Mouse (Mus musculus): ENCODE data around the gene Slc22a5. TPM values are rescaled to one million over a fixed set of nuclear protein-coding genes. Genes with fewer than 3 reads are reported as not detected.
"Not testable (repeated sequence)": the region's sequence is repeated elsewhere in the genome, so short reads cannot be mapped to it uniquely, and the experiment has no call there.

Gene Slc22a5
- total RNA-seq (2012; rRNA removed): 8.2 and 9.0 TPM in 2 replicates

DNA sequence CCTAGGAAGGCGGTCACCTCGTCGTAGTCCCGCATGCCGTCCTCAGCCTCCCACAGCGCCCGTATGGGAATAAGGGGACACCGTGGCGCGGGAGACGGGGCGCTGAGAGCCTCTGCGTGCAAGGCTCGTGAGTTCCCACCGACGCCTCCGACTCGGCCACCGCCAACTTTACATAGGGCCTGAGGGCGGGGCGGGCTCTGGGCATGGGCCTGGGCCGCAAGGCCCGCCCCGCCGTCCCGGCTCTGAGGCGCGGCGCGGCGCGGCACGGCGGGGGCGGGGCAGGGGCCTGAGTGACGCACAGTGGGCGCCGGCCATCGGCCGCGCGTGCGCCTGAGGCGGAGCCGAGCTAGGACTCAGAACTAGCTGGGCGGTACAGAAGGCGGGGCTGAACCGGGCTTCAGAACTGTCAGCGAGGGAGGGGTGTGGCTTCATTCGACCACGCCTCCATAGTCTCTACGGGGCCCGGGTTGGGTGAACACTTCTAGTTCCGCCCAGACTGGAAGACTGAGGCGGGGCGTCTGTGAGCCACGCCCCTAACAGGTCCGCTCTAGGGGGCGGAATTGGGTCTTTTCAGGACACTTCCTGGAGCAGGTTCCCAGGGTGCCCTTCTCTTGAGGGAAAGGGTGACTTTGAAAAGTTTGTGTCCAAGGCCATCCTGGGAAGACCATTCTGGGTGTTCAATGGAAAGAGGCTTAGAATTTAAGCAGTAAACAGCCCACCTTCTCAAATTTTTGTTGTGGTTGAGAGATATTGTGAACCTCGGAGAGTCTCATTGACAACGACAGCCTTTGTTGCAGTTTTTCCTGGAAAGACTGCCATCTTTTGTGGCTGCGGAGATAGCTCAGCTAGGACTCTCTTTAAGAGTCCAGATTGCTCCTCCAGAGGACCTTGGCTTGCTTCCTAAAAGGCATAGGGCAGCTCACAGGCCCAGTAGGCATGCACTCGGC, at the start of gene Slc22a5:
TSS of gene Slc22a5 (minus strand) at position 156 of the 947 bp plus-strand sequence.
- Histone ChIP-seq H3K36me3 (ENCODE audit: control insufficient read depth, insufficient read depth, low read length, poor library complexity, severe bottlenecking) (no peaks in the 10 kb centered on the region), H3K27ac (ENCODE audit: insufficient read depth, low read depth, low read length, poor library complexity, severe bottlenecking) (no peak within 1 kb of the TSS; the same call in 1 of the 2 replicates), H3K4me1 (ENCODE audit: control insufficient read depth in 2 of 2, insufficient read depth in 2 of 2, low read length in 2 of 2, poor library complexity in 1 of 2) (peaks cover 0 to 2% of the 10 kb centered on the region in 2 experiments; a peak in 1 of 4 replicates), H3K9ac (ENCODE audit: insufficient read depth, low read depth, low read length, poor library complexity, severe bottlenecking) (peak within 1 kb of the TSS; percentile 77), H3K9me3 (ENCODE audit: control insufficient read depth, insufficient read depth, low read depth, low read length) (no peaks in the 10 kb centered on the region), H3K4me3 (ENCODE audit: insufficient read depth in 1 of 2, low read depth in 1 of 2, low read length in 2 of 2, poor library complexity in 1 of 2, severe bottlenecking in 1 of 2) (peak within 1 kb of the TSS; percentile 76 to 81)
- in situ Hi-C loops (cut with MboI; ENCODE audit: low sequenced_read_pairs in 2 of 2, unreplicated experiment in 2 of 2): no loop called here
- peak; percentile 100 for DNase-seq (ENCODE audit: low read depth, low spot score)
- no peak for TF ChIP-seq CHD2 (IDR thresholded peaks at IDR 0.05; ENCODE audit: low read depth, low read length)
- no peak for TF ChIP-seq MAFK (IDR thresholded peaks at IDR 0.05; ENCODE audit: insufficient read depth, low read depth, low read length)
- TF ChIP-seq HCFC1 (IDR thresholded peaks at IDR 0.05; ENCODE audit: borderline replicate concordance, insufficient read depth, low read length): no peak
- no peak for TF ChIP-seq ZC3H11A (IDR thresholded peaks at IDR 0.05; ENCODE audit: borderline replicate concordance, low read depth, low read length)
- no peak for TF ChIP-seq ZNF384 (IDR thresholded peaks at IDR 0.05; ENCODE audit: low read depth, low read length)

DNA sequence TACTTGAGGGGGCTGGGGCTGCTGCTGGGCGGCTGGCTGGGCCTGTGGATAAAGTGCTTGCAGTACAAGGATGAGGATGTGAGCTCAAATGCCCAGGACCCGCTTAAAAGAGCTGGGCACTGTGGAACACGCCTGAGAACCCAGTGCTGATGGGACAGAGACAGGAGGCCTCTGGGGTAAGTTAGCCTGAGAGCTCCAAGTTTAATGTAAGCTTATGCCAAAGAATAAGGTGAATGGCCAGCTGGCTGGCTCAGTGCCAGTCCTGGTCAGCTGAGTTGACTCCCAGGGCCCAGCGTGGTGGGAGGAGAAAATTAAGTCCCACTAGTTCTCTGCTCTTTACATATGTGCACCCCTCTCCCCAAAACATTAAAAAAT, 40.5 kb upstream of the Slc22a5 start:
- H3K9me3 ChIP-seq (ENCODE audit: control insufficient read depth, insufficient read depth, low read depth, low read length); H3K27ac ChIP-seq (ENCODE audit: insufficient read depth, low read depth, low read length, poor library complexity, severe bottlenecking); DNase-seq (ENCODE audit: low read depth, low spot score); in situ Hi-C loops (cut with MboI; ENCODE audit: low sequenced_read_pairs in 2 of 2, unreplicated experiment in 2 of 2); H3K36me3 ChIP-seq (ENCODE audit: control insufficient read depth, insufficient read depth, low read length, poor library complexity, severe bottlenecking); H3K4me1 ChIP-seq (ENCODE audit: control insufficient read depth in 2 of 2, insufficient read depth in 2 of 2, low read length in 2 of 2, poor library complexity in 1 of 2): not testable (repeated sequence)
- H3K4me3 ChIP-seq (ENCODE audit: insufficient read depth in 1 of 2, low read depth in 1 of 2, low read length in 2 of 2, poor library complexity in 1 of 2, severe bottlenecking in 1 of 2): peak overlapping the region in 1 of 2 experiments; percentile 18; a peak in 1 of 4 replicates
- 0 out of 2 replicates have a peak overlapping the region, but pooled peaks have one; percentile 4 for H3K9ac ChIP-seq (ENCODE audit: insufficient read depth, low read depth, low read length, poor library complexity, severe bottlenecking)

DNA sequence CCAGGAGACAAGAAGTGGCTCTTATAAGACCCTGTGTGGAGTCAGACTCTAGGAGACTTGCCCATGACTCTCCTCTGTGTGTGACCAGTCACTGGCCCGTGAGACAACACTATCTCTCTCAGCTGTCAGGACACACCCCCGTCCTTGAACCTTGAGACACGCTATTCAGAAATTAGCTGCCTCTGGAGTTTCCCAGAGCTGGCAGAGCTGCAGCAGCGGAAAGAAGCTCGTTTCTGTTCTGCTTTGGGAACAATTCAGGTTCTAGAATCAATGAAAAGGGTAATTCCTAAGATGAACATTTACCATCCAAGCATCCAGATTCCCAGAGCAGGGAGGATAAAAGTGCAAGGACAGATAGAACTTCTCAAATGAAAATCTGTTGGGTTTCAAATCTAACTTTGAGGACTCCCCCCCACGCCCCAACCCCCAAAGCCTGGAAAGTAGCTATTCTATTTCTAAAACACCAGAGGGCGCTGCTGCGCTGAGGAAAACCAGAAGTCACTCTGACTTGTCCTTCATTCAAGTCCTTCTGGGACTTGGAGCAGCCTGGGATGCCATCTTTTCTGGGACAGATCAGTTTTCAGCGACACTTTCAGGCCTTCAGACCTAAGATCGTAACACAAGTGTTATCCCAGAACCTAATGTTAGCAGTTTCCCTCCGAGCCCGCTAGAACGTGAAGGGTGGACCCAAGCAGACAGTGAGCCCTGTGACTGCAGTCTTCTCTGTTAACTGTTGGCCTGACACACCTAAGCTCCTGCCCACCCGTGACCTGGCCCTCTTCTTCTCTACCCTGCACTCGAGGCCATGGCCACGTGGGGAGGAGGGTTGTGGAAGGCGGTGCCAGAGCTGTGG, 39.9 kb upstream of the Slc22a5 start:
- peaks cover 0 to 1% of the 10 kb centered on the region in 2 experiments; a peak in 1 of 4 replicates for H3K4me1 ChIP-seq (ENCODE audit: control insufficient read depth in 2 of 2, insufficient read depth in 2 of 2, low read length in 2 of 2, poor library complexity in 1 of 2)
- TF ChIP-seq MAFK (IDR thresholded peaks at IDR 0.05; ENCODE audit: insufficient read depth, low read depth, low read length) (no peak), HCFC1 (IDR thresholded peaks at IDR 0.05; ENCODE audit: borderline replicate concordance, insufficient read depth, low read length) (no peak), CHD2 (IDR thresholded peaks at IDR 0.05; ENCODE audit: low read depth, low read length) (no peak), ZC3H11A (IDR thresholded peaks at IDR 0.05; ENCODE audit: borderline replicate concordance, low read depth, low read length) (peak; percentile 36; the same call in 1 of the 2 replicates), ZNF384 (IDR thresholded peaks at IDR 0.05; ENCODE audit: low read depth, low read length) (no peak)
- H3K9me3 ChIP-seq (ENCODE audit: control insufficient read depth, insufficient read depth, low read depth, low read length): no peaks in the 10 kb centered on the region
- H3K9ac ChIP-seq (ENCODE audit: insufficient read depth, low read depth, low read length, poor library complexity, severe bottlenecking): 0 out of 2 replicates have a peak overlapping the region, but pooled peaks have one; percentile 4
- peak; percentile 66 for DNase-seq (ENCODE audit: low read depth, low spot score)
- H3K4me3 ChIP-seq (ENCODE audit: insufficient read depth in 1 of 2, low read depth in 1 of 2, low read length in 2 of 2, poor library complexity in 1 of 2, severe bottlenecking in 1 of 2): peak overlapping the region in 1 of 2 experiments; percentile 18; a peak in 1 of 4 replicates
- no peaks in the 10 kb centered on the region for H3K36me3 ChIP-seq (ENCODE audit: control insufficient read depth, insufficient read depth, low read length, poor library complexity, severe bottlenecking)
- no peak overlapping the region for H3K27ac ChIP-seq (ENCODE audit: insufficient read depth, low read depth, low read length, poor library complexity, severe bottlenecking)
- in situ Hi-C loops (cut with MboI; ENCODE audit: low sequenced_read_pairs in 2 of 2, unreplicated experiment in 2 of 2): no loop called here

DNA sequence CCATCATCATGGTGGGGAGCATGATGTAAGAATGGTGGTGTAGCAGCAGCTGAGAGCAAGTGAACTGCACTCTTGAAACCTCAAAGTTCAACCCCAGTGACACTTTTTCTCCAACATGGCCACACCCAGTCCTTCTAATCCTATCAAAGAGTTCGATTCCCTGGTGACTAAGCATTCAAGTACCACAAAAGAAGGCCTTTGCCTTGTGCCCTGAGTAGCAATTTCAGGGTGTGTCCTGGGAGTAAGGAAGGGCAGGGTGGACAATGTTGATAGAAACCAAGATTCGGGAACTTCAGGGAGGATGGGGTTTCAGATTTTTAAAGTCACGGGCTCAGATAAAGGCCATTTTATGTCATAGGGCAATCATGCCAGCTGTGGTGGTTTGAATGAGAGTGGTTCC, 38.3 kb upstream of the Slc22a5 start:
- H3K9ac ChIP-seq (ENCODE audit: insufficient read depth, low read depth, low read length, poor library complexity, severe bottlenecking): no peak overlapping the region
- in situ Hi-C loops (cut with MboI; ENCODE audit: low sequenced_read_pairs in 2 of 2, unreplicated experiment in 2 of 2): no loop called here
- no peaks in the 10 kb centered on the region for H3K9me3 ChIP-seq (ENCODE audit: control insufficient read depth, insufficient read depth, low read depth, low read length)
- H3K27ac ChIP-seq (ENCODE audit: insufficient read depth, low read depth, low read length, poor library complexity, severe bottlenecking): no peak overlapping the region
- H3K36me3 ChIP-seq (ENCODE audit: control insufficient read depth, insufficient read depth, low read length, poor library complexity, severe bottlenecking): no peaks in the 10 kb centered on the region
- H3K4me3 ChIP-seq (ENCODE audit: insufficient read depth in 1 of 2, low read depth in 1 of 2, low read length in 2 of 2, poor library complexity in 1 of 2, severe bottlenecking in 1 of 2): no peak overlapping the region
- TF ChIP-seq ZC3H11A (IDR thresholded peaks at IDR 0.05; ENCODE audit: borderline replicate concordance, low read depth, low read length) (no peak), ZNF384 (IDR thresholded peaks at IDR 0.05; ENCODE audit: low read depth, low read length) (no peak), MAFK (IDR thresholded peaks at IDR 0.05; ENCODE audit: insufficient read depth, low read depth, low read length) (no peak), CHD2 (IDR thresholded peaks at IDR 0.05; ENCODE audit: low read depth, low read length) (no peak), HCFC1 (IDR thresholded peaks at IDR 0.05; ENCODE audit: borderline replicate concordance, insufficient read depth, low read length) (no peak)
- DNase-seq (ENCODE audit: low read depth, low spot score): no peak
- H3K4me1 ChIP-seq (ENCODE audit: control insufficient read depth in 2 of 2, insufficient read depth in 2 of 2, low read length in 2 of 2, poor library complexity in 1 of 2): peaks cover 0 to 1% of the 10 kb centered on the region in 2 experiments; a peak in 1 of 4 replicates

All from ES-E14 (cell line).